Mouse (Mus musculus) hindbrain, embryonic 12.5 days (tissue): ENCODE data around the gene Clcnka. TPM values are rescaled to one million over a fixed set of nuclear protein-coding genes. Genes with fewer than 3 reads are reported as not detected.
A peak's percentile ranks its signal among the peaks of the same experiment; 100 is the strongest.

Source experiments
- ATAC-seq: fragments of 200-750 bp; cut with Nextera tagmentation; 2 replicates; pipeline ENCODE4 v1.8.0; 2017; ENCODE audit warnings: moderate TSS enrichment; ENCODE audit not compliant: low FRiP score
- H3K27ac ChIP-seq: fragments of 300-500 bp; sonication (generic); 2 replicates; pipeline ENCODE4 v1.5.1; 2016; ENCODE audit warnings: mild to moderate bottlenecking
- H3K27me3 ChIP-seq: fragments of 300-500 bp; sonication (generic); 2 replicates; pipeline ENCODE4 v1.6.1; 2016; ENCODE audit warnings: mild to moderate bottlenecking
- H3K36me3 ChIP-seq: fragments of 300-500 bp; sonication (generic); 2 replicates; pipeline ENCODE4 v1.6.1; 2016; ENCODE audit warnings: mild to moderate bottlenecking
- H3K4me1 ChIP-seq: fragments of 300-500 bp; sonication (generic); 2 replicates; pipeline ENCODE4 v1.6.1; 2016
- H3K4me2 ChIP-seq: fragments of 300-500 bp; sonication (generic); replicated peaks from 2 replicates; pipeline ENCODE4 v1.6.1; 2016; ENCODE audit warnings: mild to moderate bottlenecking
- H3K4me3 ChIP-seq: fragments of 300-500 bp; sonication (generic); 2 replicates; pipeline ENCODE4 v1.5.1; 2016; ENCODE audit warnings: mild to moderate bottlenecking
- H3K9ac ChIP-seq: fragments of 300-500 bp; sonication (generic); 2 replicates; pipeline ENCODE4 v1.6.1; 2016; ENCODE audit warnings: mild to moderate bottlenecking, moderate library complexity
- H3K9me3 ChIP-seq: fragments of 300-500 bp; sonication (generic); replicated peaks from 2 replicates; pipeline ENCODE4 v1.6.1; 2016; ENCODE audit warnings: mild to moderate bottlenecking
- WGBS: fragments of 180-500 bp; shearing (Covaris S2); methylation state at CpG from one replicate; pipeline ENCODE4 v1.1.7; 2016; 5-methylcytosine and 5-hydroxymethylcytosine counted together
- microRNA-seq: library from miRNA; unstranded; fragments of <30 nt; microRNA quantifications from one replicate; pipeline ENCODE4, GENCODE M21; 2017
- polyA plus RNA-seq: library from polyadenylated mRNA; unstranded; fragments of >200 nt; fragmentation: Nextera tagmentation; extraction: Ambion mirVana; gene quantifications from 2 replicates; pipeline ENCODE4 v1.2.1, GENCODE M21; 2016

The Clcnka gene
- polyA plus RNA-seq, 1 experiment from 2014 or later = 1.3 TPM

GRCm38 (mm10) chr4:141338853-141339252 lies 59.7 kb downstream of the Clcnka start:
- Histone ChIP-seq H3K27me3 (no peaks in the 10 kb centered on the region), H3K9me3 (no peaks in the 10 kb centered on the region), H3K4me1 (peaks cover 49% of the 10 kb centered on the region), H3K27ac (peak overlapping the region; percentile 48; the same call in 1 of the 2 replicates), H3K36me3 (no peaks in the 10 kb centered on the region), H3K4me2 (no peak overlapping the region), H3K9ac (no peak overlapping the region), H3K4me3 (no peak overlapping the region)
- WGBS = 29% methylated on average over 1 of the region's 1 CpGs
- ATAC-seq = no peak

GRCm38 (mm10) chr4:141337986-141338385 lies 60.5 kb downstream of the Clcnka start:
- ATAC-seq = no peak
- Histone ChIP-seq H3K27ac (peak overlapping the region; percentile 48), H3K4me1 (peaks cover 49% of the 10 kb centered on the region), H3K36me3 (no peaks in the 10 kb centered on the region), H3K27me3 (no peaks in the 10 kb centered on the region), H3K4me3 (no peak overlapping the region), H3K9ac (peak overlapping the region; percentile 43; the same call in 1 of the 2 replicates), H3K4me2 (no peak overlapping the region), H3K9me3 (no peaks in the 10 kb centered on the region)
- WGBS = 22% methylated on average over 6 of the region's 6 CpGs

GRCm38 (mm10) chr4:141336196-141336595 lies 62.3 kb downstream of the Clcnka start:
- 63% methylated on average over 6 of the region's 6 CpGs for WGBS

GRCm38 (mm10) chr4:141335263-141335796 lies 63.2 kb downstream of the Clcnka start:
- H3K9me3 ChIP-seq = no peaks in the 10 kb centered on the region
- no peak overlapping the region for H3K4me2 ChIP-seq
- WGBS = 0% methylated on average over 3 of the region's 3 CpGs
- no peaks in the 10 kb centered on the region for H3K36me3 ChIP-seq
- no peak overlapping the region for H3K9ac ChIP-seq
- ATAC-seq = peak; percentile 80
- H3K27ac ChIP-seq = peak overlapping the region; percentile 73
- peaks cover 44% of the 10 kb centered on the region for H3K4me1 ChIP-seq
- H3K4me3 ChIP-seq = no peak overlapping the region
- no peaks in the 10 kb centered on the region for H3K27me3 ChIP-seq

More at GRCm38 (mm10) chr4:141336196-141336595, 62.3 kb downstream of the Clcnka start:
- Histone ChIP-seq H3K9me3 (no peaks in the 10 kb centered on the region), H3K9ac (no peak overlapping the region), H3K4me3 (no peak overlapping the region), H3K4me2 (no peak overlapping the region), H3K4me1 (peaks cover 47% of the 10 kb centered on the region), H3K36me3 (no peaks in the 10 kb centered on the region), H3K27me3 (no peaks in the 10 kb centered on the region), H3K27ac (peak overlapping the region; percentile 73)
- ATAC-seq = no peak; the same call in 1 of the 2 replicates

- ATAC-seq = peak; percentile 20; the same call in 1 of the 2 replicates
- Histone ChIP-seq H3K27ac (peak overlapping the region; percentile 73), H3K27me3 (no peaks in the 10 kb centered on the region), H3K9ac (no peak overlapping the region), H3K4me3 (no peak overlapping the region), H3K9me3 (no peaks in the 10 kb centered on the region), H3K4me2 (no peak overlapping the region), H3K4me1 (peaks cover 44% of the 10 kb centered on the region), H3K36me3 (no peaks in the 10 kb centered on the region)
- WGBS = 40% methylated on average over 5 of the region's 5 CpGs
Observed at GRCm38 (mm10) chr4:141334695-141335094, 63.8 kb downstream of the Clcnka start.

Small RNA genes lying within 50 kb of the gene (microRNA-seq; reads per million reads assigned to microRNA genes)
- not detected for gene Gm25690

Other genes with a start within 250 kb of the Clcnka start
- gene Rsg1, start 184.8 kb downstream of the Clcnka start, polyA plus RNA-seq = 5.8 and 5.9 TPM in 2 replicates
- 6.1 and 10.9 TPM in 2 replicates for gene Arhgef19, start 159.2 kb downstream of the Clcnka start, polyA plus RNA-seq
- 2.7 and 3.2 TPM in 2 replicates for gene Epha2, start 97.5 kb downstream of the Clcnka start, polyA plus RNA-seq
- 2.3 and 2.5 TPM in 2 replicates for gene Fam131c, start 30.5 kb downstream of the Clcnka start, polyA plus RNA-seq
- not detected in 2 replicates for gene Clcnkb, start 17.3 kb upstream of the Clcnka start, polyA plus RNA-seq
- gene Hspb7, start 22.1 kb upstream of the Clcnka start, polyA plus RNA-seq = 0.10 TPM in 1 of 2 replicates, not detected in the other
- gene Srarp, start 37.4 kb upstream of the Clcnka start, polyA plus RNA-seq = not detected in 2 replicates
- 50.7 and 56.6 TPM in 2 replicates for gene Zbtb17, start 45.9 kb upstream of the Clcnka start, polyA plus RNA-seq
- 21.7 and 23.7 TPM in 2 replicates for gene Spen, start 139.9 kb upstream of the Clcnka start, polyA plus RNA-seq
- 49.1 and 57.9 TPM in 2 replicates for gene Fblim1, start 207.4 kb upstream of the Clcnka start, polyA plus RNA-seq
- 0.29 and 0.50 TPM in 2 replicates for gene Tmem82, start 219.9 kb upstream of the Clcnka start, polyA plus RNA-seq
- gene Slc25a34, start 225.1 kb upstream of the Clcnka start, polyA plus RNA-seq = not detected in 2 replicates